22 mouse cellular contexts compared by ENCODE assay signal in genomic region chr13:59242671-59243070, GRCm38 (mm10).
DNase-seq lines count a peak whose midpoint lies in the region; ATAC-seq and TF ChIP-seq lines count a peak whose summit lies in the region.
"Had no signal": no experiment of that assay in that cellular context is flagged by ENCODE, and none has a peak within 500 bp of the region (broad histone marks: within the 10 kb centered on the region; RNA-seq: fewer than 3 reads in every experiment).

No protein-coding gene starts in this region.

- H3K4me1 ChIP-seq in bone marrow, adult 2 months (ENCODE audit: control insufficient read depth, insufficient read depth, low read length), result peaks cover 4% of the 10 kb centered on the region
- H3K4me1 ChIP-seq: forebrain, embryonic 13.5 days; intestine, embryonic 15.5 days had no signal

- ATAC-seq in granulocyte monocyte progenitor cell, adult 5-6 weeks (replicated peaks; ENCODE audit: poor library complexity, severe bottlenecking), result peak; percentile 77
- ATAC-seq in monocyte, adult 5-6 weeks (replicated peaks; ENCODE audit: insufficient number of reproducible peaks, low FRiP score, low TSS enrichment, poor library complexity, severe bottlenecking), result peak; percentile 64
- ATAC-seq: CD4-positive, CD25-positive, alpha-beta regulatory T cell, adult 4 months; forebrain, embryonic 13.5 days; forebrain, postnatal 0 days; intestine, embryonic 15.5 days had no signal

- 15% methylated on average over 4 of the region's 4 CpGs for WGBS in bone marrow, adult 2 months

- no peak for TF ChIP-seq POLR2A in bone marrow, adult 2 months (IDR thresholded peaks at IDR 0.05; ENCODE audit: borderline replicate concordance, control insufficient read depth, low read depth, low read length)

- peak overlapping the region; percentile 2; the same call in 1 of the 2 replicates for H3K27ac ChIP-seq in bone marrow, adult 2 months (ENCODE audit: control insufficient read depth, insufficient read depth, low read depth, low read length, poor library complexity)
- H3K27ac ChIP-seq: embryonic facial prominence, embryonic 13.5 days; forebrain, embryonic 13.5 days; heart, embryonic 15.5 days; hindbrain, embryonic 10.5 days; hindbrain, embryonic 14.5 days; intestine, embryonic 15.5 days had no signal

- DNase-seq in 416B (ENCODE audit: low read depth), result peak; percentile 14
- DNase-seq in cerebellum, postnatal 14 days, result no peak
- no peak for DNase-seq in urinary bladder, postnatal 36 days (ENCODE audit: low spot score in 2 of 2)
- DNase-seq in kidney, postnatal 25 days, result no peak
- DNase-seq: adrenal gland, adult 8-10 months; B cell, adult 2 months; cerebellum, adult 2 months; cerebellum, postnatal 10 days; forebrain, postnatal 0 days; gastrocnemius, postnatal 14 days; heart, adult 18-20 months; heart, postnatal 14 days had no signal

- no peak overlapping the region for H3K4me3 ChIP-seq in bone marrow, adult 2 months (replicated peaks; ENCODE audit: control insufficient read depth, low read depth, low read length)
- H3K4me3 ChIP-seq: embryonic facial prominence, embryonic 13.5 days; forebrain, embryonic 13.5 days; heart, embryonic 15.5 days; hindbrain, embryonic 10.5 days; intestine, embryonic 15.5 days had no signal

- no peak for TF ChIP-seq CTCF in bone marrow, adult 2 months (IDR thresholded peaks at IDR 0.05; ENCODE audit: control insufficient read depth, insufficient read depth, low read length)
